Mouse (Mus musculus) thymus, postnatal 36 days (tissue): ENCODE measurements at regions not wholly inside any gene's neighbourhood (a gene's known extent, or its start where the extent isn't known, plus 50 kb on each side); places are given as distances from the start of the nearest gene placed in this dataset.

Experiments used
- DNase-seq, 2 experiments: peaks; one replicate each; pipeline ENCODE4 v3.0.0; 2022; ENCODE audit warnings: mixed read lengths in 2 of 2

GRCm38 (mm10) chr9:47353972-47354371, 176.0 kb upstream of the Cadm1 start:
- no peak for DNase-seq

DNA sequence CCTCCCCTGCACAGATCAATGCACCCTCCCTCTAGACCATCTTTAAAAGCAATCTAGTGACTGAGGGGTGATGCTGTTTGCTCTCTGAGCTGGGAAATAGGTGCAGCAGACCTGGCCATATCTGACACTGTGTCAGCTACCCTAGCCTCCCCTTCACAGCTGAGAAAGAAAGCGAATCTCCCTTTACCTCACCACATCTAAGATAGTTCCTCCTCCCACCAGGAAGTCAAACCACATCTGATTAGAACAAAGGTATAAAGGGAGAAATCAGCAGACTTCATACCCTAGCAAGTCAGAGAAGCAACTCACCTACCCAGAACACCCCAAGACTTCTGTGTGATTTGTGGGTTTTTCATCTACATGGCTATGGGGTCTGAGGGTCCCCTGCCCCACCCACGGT, 175.6 kb upstream of the Cadm1 start:
- DNase-seq, result no peak

GRCm38 (mm10) chr9:47354866-47355265, 175.1 kb upstream of the Cadm1 start:
- DNase-seq, result no peak

GRCm38 (mm10) chr9:47357756-47358399, 172.1 kb upstream of the Cadm1 start:
- DNase-seq, result peak in 1 of 2 experiments; percentile 1

GRCm38 (mm10) chr9:47358400-47358767, 171.6 kb upstream of the Cadm1 start:
- no peak for DNase-seq

DNA sequence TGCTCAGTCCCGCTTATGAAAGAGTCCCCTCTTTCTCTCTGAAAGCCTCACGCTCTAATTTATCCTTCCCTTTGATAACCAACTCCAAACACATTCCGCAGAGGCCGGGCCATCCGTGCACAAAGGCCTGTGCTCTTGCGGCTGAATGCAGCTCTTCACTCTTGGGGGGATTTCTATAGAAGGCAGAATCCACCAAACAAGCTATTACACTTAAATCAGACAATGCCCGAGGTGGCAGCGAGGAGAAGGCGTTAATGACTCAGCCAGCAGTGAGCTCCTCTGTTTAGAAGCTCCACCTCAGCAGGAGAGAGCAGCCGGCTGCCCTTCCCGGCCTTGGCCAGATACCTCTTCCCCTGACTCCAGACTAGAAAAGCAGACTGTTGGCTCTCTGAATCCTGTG, 166.9 kb upstream of the Cadm1 start:
- DNase-seq, result no peak

DNA sequence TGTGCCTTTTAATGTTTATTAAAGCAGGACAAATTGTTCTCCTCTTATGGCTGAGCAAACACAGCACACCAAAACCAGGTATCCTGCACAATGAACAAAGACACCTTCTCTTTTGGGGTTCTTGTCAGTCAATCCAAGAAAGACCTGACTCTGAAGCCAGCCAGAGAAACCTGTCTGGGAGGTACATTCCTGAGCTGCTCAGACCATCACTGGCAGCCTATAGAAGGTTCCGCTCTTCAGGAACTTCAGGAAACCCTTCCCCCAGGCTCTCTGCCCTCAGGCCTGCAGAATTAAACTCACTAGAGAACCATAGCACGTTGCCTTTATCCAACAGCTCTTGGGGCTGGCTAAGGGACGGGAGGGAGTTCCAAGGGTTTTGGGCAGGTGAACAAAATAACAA, 165.2 kb upstream of the Cadm1 start:
- DNase-seq, result no peak

DNA sequence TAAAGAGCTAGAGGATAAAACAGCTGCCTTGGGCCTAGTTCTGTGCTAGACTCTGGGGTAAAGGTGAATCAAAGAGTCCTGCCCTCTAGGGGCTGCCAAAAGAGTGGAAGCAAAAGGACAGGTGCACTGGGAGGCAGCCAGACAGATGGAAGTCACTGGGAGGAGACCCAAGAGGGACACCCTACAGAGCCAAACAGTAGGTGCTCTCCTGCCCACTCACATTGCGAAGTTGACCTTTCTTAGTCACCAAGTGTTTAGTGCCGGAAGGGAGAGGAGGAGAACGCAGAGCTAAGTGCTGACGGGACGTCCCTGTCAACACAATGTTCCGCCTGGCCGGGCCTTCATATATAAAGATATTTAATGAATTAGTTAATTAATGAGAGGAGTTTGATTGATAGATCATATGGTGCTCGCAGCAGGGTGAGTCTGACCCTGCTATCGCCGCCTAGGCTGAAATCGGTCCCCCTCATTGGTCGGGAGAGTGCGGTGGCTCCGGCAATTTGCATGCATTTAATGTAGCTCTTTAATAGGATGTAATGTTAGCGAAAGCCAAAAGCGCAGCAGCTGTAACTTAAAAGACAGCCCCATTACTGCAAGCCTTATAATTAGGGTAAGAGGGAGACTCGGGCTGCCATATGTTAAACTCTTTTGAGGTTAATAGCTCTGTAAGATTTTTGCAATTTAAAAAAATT, 162.6 kb upstream of the Cadm1 start:
- DNase-seq, result no peak

DNA sequence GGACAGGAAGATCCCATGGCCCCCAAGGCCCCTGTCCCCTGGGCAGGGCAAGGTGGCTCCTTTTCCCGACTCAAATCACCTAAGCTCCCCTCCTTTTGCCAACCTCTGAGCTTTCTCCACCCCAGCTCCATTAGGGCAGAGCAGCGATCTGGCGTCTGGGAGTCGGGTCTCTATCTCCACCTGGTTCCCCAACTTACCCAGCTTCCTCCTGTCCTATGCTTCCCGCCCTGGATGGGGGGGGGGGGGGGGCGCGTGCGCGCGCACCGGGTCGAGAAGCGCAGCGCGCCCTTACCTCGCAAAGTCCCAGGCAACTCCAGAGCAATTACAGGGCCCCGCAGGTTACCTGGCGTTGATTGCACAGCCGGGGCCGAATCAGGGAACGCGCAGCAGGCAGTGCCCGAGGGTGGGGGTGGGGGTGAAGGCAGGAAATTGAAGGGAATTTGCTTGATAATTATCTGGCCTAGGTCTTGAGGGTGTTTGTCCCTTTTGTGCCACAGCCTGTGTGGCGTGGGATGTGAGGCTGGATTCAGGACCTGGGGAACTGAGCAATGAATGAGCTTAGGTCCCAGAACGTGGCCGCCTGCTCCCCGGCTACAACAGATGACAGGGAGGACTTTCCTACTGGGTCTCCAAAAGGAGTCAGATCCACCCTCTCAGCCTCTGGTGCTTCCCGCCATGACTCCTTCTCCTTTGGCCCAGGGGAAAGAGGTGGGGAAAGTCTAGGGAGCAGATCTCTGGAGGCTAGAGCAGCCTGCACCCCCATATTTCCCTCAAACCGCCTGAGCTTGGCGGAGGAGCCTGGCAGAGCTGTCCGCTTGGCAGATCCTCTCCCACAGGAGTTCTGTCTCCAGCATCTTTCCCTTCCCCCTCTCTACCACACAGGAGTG, 161.7 kb upstream of the Cadm1 start:
- DNase-seq, result no peak

GRCm38 (mm10) chr9:47372296-47372695, 157.7 kb upstream of the Cadm1 start:
- DNase-seq, result no peak

DNA sequence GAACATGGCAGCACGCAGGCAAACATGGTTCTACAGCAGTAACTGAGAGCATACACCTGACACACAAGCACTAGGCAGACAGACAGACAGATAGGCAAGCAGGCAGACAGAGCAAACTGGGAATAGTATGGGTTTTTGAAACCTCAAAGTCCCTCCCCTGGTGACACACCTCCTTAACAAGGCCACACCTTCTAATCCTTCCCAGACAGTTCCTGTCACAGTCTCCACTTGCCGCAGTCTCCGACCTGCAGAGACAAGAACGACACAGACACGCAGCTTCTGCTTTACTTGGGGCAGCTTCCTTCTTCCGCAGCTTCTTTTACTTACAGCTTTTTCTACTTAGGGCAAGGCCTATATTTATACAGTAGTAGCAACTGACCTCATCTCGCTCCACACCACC, 155.9 kb upstream of the Cadm1 start:
- no peak for DNase-seq

DNA sequence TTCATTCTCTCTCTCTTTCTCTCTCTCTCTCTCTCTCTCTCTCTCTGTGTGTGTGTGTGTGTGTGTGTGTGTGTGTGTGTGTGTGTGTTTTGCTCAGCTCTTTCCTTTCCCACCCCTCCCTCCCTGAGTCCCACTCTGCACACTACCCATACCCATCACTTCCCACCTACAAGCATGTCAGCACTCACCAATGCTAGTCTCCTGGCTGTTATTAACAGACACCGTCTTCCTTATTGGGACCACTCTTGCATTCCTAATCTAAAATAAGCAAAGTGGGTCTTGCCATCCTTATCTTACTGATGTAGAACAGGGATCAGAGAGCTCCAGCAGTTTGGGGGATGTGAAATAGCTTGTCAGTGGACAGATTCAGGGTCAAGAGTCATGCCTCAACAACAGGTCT, 153.3 kb upstream of the Cadm1 start:
- no peak for DNase-seq

- no peak for DNase-seq
Measured at GRCm38 (mm10) chr9:47378541-47378940, 151.4 kb upstream of the Cadm1 start.

DNA sequence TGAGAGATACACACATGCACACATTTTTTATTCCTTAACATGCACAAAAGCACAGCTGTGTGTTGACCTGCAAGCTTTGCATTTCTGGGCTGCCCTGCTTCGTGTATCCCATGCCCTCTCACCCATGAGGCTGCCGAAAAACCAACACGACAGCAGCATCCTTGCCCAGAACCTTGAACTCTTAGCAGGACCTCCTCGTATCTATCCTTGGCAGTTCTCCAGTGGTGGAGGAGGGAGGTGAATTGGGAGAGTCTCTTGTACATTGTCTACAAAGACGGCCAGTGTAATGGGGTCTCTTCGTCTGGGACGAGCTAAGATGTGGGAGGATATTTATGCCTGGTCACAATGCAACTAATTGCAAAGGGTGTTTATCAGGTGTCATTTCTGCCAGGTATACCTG, 149.6 kb upstream of the Cadm1 start:
- DNase-seq, result no peak

DNA sequence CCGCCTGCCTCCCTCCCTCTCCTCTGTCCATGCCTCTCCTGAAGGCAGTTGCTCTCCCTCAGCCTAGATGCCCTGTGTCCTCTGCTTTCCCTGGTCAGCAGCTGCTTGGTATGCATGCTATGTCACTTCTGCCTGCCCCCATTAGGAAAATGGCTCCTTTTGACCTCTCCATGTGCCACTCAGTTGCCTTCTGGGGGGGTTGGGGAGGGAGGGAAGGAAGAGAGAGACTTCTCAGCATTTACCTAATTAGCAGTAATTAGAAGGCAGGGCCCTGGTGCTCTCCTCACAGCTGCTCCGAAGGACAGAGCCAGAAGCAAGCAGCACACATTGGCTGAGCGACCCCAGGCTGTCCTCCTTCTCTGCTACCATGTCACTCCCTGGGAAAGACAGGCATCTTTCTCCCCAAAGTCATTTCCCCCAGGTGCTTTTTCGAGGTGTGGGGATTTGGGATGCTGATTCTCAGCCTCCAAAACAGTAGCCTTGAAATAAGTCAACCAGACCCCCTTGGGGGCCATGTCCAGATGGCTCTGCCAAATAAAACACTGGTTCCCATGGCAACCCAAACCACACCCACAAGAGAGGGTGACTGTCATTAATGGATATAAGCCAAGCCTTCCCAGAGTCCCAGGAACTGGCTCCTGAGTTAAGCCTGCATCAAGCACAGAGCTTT, 145.7 kb upstream of the Cadm1 start:
- DNase-seq, result no peak

DNA sequence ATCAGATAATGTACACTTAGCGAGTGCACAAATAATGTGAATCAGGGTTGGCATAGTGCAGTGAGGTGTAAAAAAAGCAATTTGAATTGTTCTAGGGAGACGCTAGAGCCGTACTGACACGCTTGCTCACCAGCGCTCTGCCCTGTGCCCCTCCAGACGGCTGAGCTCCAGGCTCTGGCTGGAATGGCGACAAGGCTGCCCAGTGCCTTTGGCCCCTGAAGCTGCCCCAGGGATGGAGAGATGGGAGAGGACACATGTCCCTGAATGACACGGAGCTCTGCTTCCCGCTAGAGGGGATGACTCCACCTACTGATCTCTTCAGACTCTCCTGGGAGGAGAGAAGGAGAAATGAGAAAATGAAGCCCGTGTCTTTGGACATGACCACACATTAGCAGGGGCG, 143.3 kb upstream of the Cadm1 start:
- DNase-seq, result no peak

- DNase-seq, result no peak
Measured at GRCm38 (mm10) chr9:47387221-47387620, 142.8 kb upstream of the Cadm1 start.

DNA sequence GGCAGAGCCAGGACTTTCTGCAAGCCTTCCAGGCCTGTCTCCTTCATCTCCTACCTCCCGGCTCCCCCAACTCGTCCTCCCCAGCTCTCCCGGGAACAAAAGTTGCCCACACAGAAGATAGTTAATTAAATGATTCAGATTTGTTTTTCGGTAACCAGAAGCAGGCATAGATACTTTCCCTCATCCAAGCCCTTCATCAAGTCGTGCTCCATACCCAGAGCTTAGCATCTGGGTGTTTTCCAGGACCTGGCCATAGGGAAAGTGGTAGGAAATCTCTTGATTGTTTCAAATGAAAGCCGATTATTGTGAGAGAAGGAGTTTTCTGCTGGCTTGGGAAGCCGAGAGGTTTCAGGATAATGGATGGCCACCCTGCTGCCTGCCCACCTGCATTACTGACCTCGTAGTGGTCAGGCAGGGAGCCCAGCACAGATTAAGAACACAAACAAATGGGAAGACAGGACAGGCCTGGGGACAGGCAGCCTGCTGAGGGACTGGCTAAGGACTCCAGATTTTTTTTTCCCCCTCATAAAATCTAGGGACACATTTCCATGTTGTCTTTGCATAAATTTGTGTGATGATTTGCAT, 142.2 kb upstream of the Cadm1 start:
- no peak for DNase-seq

DNA sequence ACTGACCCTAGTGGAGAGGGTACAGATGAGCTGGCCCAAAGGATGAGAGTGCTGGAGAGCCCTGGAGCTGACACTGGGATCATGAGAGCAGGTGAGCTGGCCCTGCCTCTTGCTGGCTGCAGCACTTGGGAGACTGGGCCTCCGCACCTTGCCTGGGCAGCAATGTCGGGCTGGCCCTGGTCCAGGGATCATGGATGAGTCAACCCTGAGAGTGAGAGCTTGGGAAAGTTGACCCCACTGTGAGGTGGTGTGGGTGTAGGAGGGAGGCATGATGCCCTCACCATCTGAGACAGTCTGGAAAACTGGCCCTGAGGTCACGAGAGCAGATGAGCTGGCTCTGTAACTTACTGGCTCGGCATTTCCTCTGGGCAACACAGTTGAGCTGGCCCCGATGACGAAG, 140.1 kb upstream of the Cadm1 start:
- no peak for DNase-seq

GRCm38 (mm10) chr9:47391669-47392068, 138.3 kb upstream of the Cadm1 start:
- DNase-seq, result no peak

DNA sequence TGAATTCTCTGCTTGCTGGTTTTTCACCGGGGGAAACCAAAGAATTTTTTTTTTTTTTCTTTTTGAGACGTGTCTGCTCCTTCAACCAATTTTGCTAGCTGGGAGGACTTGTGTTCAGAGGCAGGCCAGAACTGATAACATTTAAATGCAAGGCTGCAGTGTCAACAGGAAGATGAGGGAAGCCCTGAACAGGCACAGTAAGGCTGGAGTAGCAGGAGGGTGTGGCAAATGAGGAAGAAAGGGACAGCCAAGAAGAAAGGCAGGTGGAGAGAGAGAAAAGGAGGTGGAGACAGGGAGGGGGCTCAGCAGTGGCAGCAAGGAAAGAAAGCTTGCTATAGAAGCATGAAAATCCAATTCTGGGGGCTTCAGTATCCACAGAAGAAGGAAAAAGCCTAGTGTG, 130.4 kb upstream of the Cadm1 start:
- no peak for DNase-seq

- no peak for DNase-seq
Measured at GRCm38 (mm10) chr9:47400117-47400823, 129.7 kb upstream of the Cadm1 start.
